8 mouse cellular contexts compared by ENCODE assay signal in genomic region chr11:57800266-57800951, GRCm38 (mm10). TPM values are rescaled to one million over a fixed set of nuclear protein-coding genes. Genes with fewer than 3 reads are reported as not detected.
A peak's percentile ranks its signal among the peaks of the same experiment; 100 is the strongest.
DNase-seq lines count a peak whose midpoint lies in the region; ATAC-seq and TF ChIP-seq lines count a peak whose summit lies in the region.

No protein-coding gene starts in this region.

- no peak for TF ChIP-seq CTCF in layer of hippocampus, adult 2 months (conservative IDR thresholded peaks at IDR 0.05)
- no peak for TF ChIP-seq CTCF in hindbrain, postnatal 0 days (IDR thresholded peaks at IDR 0.05; ENCODE audit: low read depth)

- H3K27ac ChIP-seq in layer of hippocampus, adult 2 months: peak overlapping the region; percentile 67; the same call in 1 of the 2 replicates
- 0 out of 2 replicates have a peak overlapping the region, but pooled peaks have one; percentile 82 for H3K27ac ChIP-seq in embryonic facial prominence, embryonic 12.5 days
- H3K27ac ChIP-seq in hindbrain, postnatal 0 days: peak overlapping the region; percentile 71; the same call in 1 of the 2 replicates
- H3K27ac ChIP-seq in liver, embryonic 16.5 days (ENCODE audit: low read length): no peak overlapping the region; the same call in 1 of the 2 replicates
- peak overlapping the region; percentile 44 for H3K27ac ChIP-seq in stomach, embryonic 14.5 days (ENCODE audit: low read length)

- H3K27me3 ChIP-seq in embryonic facial prominence, embryonic 12.5 days: no peaks in the 10 kb centered on the region
- no peaks in the 10 kb centered on the region for H3K27me3 ChIP-seq in hindbrain, postnatal 0 days (ENCODE audit: insufficient read depth, low read length)
- H3K27me3 ChIP-seq in liver, embryonic 16.5 days (ENCODE audit: control insufficient read depth, insufficient read depth, low read depth, low read length): peaks cover 15% of the 10 kb centered on the region
- H3K27me3 ChIP-seq in stomach, embryonic 14.5 days (ENCODE audit: control insufficient read depth, insufficient read depth, low read length): no peaks in the 10 kb centered on the region

- ATAC-seq in embryonic facial prominence, embryonic 12.5 days (ENCODE audit: insufficient number of reproducible peaks, insufficient read depth, low FRiP score, low TSS enrichment): no peak
- no peak for ATAC-seq in hindbrain, postnatal 0 days
- no peak for ATAC-seq in liver, embryonic 16.5 days (ENCODE audit: low read depth)
- ATAC-seq in stomach, embryonic 14.5 days (ENCODE audit: insufficient number of reproducible peaks, insufficient read depth, low FRiP score, low read depth): no peak

- H3K9me3 ChIP-seq in embryonic facial prominence, embryonic 12.5 days: no peaks in the 10 kb centered on the region
- no peaks in the 10 kb centered on the region for H3K9me3 ChIP-seq in hindbrain, postnatal 0 days (ENCODE audit: low read length)
- H3K9me3 ChIP-seq in liver, embryonic 16.5 days (replicated peaks; ENCODE audit: control insufficient read depth, low read length): no peaks in the 10 kb centered on the region
- no peaks in the 10 kb centered on the region for H3K9me3 ChIP-seq in stomach, embryonic 14.5 days (ENCODE audit: control insufficient read depth, low read depth, low read length)

- H3K36me3 ChIP-seq in embryonic facial prominence, embryonic 12.5 days: no peaks in the 10 kb centered on the region
- H3K36me3 ChIP-seq in hindbrain, postnatal 0 days (ENCODE audit: insufficient read depth, low read length): no peaks in the 10 kb centered on the region
- H3K36me3 ChIP-seq in liver, embryonic 16.5 days (ENCODE audit: control insufficient read depth, insufficient read depth): no peaks in the 10 kb centered on the region
- no peaks in the 10 kb centered on the region for H3K36me3 ChIP-seq in stomach, embryonic 14.5 days (ENCODE audit: control insufficient read depth, insufficient read depth, low read length)

- 14% methylated on average over 22 of the region's 22 CpGs for WGBS in embryonic facial prominence, embryonic 12.5 days
- 16% methylated on average over 22 of the region's 22 CpGs for WGBS in hindbrain, postnatal 0 days
- WGBS in liver, embryonic 16.5 days (ENCODE audit: insufficient replicate concordance): 15% methylated on average over 22 of the region's 22 CpGs
- 13% methylated on average over 22 of the region's 22 CpGs for WGBS in stomach, embryonic 14.5 days

- peak overlapping the region; percentile 69 for H3K9ac ChIP-seq in embryonic facial prominence, embryonic 12.5 days
- H3K9ac ChIP-seq in hindbrain, postnatal 0 days (replicated peaks; ENCODE audit: low read length): peak overlapping the region; percentile 73
- H3K9ac ChIP-seq in liver, embryonic 16.5 days (ENCODE audit: low read depth, low read length): peak overlapping the region; percentile 81
- peak overlapping the region; percentile 49 for H3K9ac ChIP-seq in stomach, embryonic 14.5 days (replicated peaks; ENCODE audit: low read depth, low read length)

- DNase-seq in layer of hippocampus, adult 2 months (ENCODE audit: low spot score in 2 of 2): no peak
- no peak for DNase-seq in layer of hippocampus, postnatal 14 days (ENCODE audit: low spot score in 2 of 2)
- DNase-seq in hindbrain, postnatal 0 days (ENCODE audit: low spot score): no peak
- no peak for DNase-seq in right cerebral cortex, adult 18-20 months
- no peak for DNase-seq in ovary, postnatal 10 days (ENCODE audit: low spot score)

- peak overlapping the region; percentile 90 for H3K4me2 ChIP-seq in embryonic facial prominence, embryonic 12.5 days (replicated peaks)
- H3K4me2 ChIP-seq in hindbrain, postnatal 0 days (ENCODE audit: low read depth, low read length): peak overlapping the region; percentile 99
- H3K4me2 ChIP-seq in liver, embryonic 16.5 days (ENCODE audit: low read depth, low read length): peak overlapping the region; percentile 85
- H3K4me2 ChIP-seq in stomach, embryonic 14.5 days (replicated peaks; ENCODE audit: low read depth, low read length): peak overlapping the region; percentile 98

- peak overlapping the region; percentile 83 for H3K4me3 ChIP-seq in layer of hippocampus, adult 2 months
- H3K4me3 ChIP-seq in embryonic facial prominence, embryonic 12.5 days: peak overlapping the region; percentile 85
- H3K4me3 ChIP-seq in hindbrain, postnatal 0 days (ENCODE audit: low read length): peak overlapping the region; percentile 91
- peak overlapping the region; percentile 79 for H3K4me3 ChIP-seq in liver, embryonic 16.5 days (ENCODE audit: low read depth, low read length)
- H3K4me3 ChIP-seq in stomach, embryonic 14.5 days (ENCODE audit: low read depth, low read length): peak overlapping the region; percentile 95

- H3K4me1 ChIP-seq in embryonic facial prominence, embryonic 12.5 days: peaks cover 27% of the 10 kb centered on the region
- peaks cover 10% of the 10 kb centered on the region for H3K4me1 ChIP-seq in hindbrain, postnatal 0 days (ENCODE audit: insufficient read depth, low read length)
- peaks cover 16% of the 10 kb centered on the region for H3K4me1 ChIP-seq in liver, embryonic 16.5 days (ENCODE audit: control insufficient read depth, low read depth, low read length)
- peaks cover 14% of the 10 kb centered on the region for H3K4me1 ChIP-seq in stomach, embryonic 14.5 days (ENCODE audit: control insufficient read depth, insufficient read depth, low read length)

RNA-seq across cellular contexts. Expression of gene Sap30l, which starts 1.0 kb away (rescaled TPM):
- 10 to 100 TPM; 50.6 to 54.6 TPM for total RNA-seq in layer of hippocampus, adult 2 months (2021)
- 10 to 100 TPM; 52.0 to 56.2 TPM for total RNA-seq in layer of hippocampus, postnatal 14 days (2021)
- 22.8 and 24.0 TPM in 2 replicates for polyA plus RNA-seq in embryonic facial prominence, embryonic 12.5 days (2016; fragmentation: Nextera tagmentation; extraction: Ambion mirVana)
- 25.3 and 31.0 TPM in 2 replicates for total RNA-seq in hindbrain, postnatal 0 days (2014; rRNA removed)
- 10.7 and 12.4 TPM in 2 replicates for polyA plus RNA-seq in hindbrain, postnatal 0 days (2015; fragmentation: Nextera tagmentation; extraction: Ambion mirVana)
- 1.7 and 1.9 TPM in 2 replicates for polyA plus RNA-seq in liver, embryonic 16.5 days (2015; fragmentation: Nextera tagmentation; extraction: Ambion mirVana)
- polyA plus RNA-seq in stomach, embryonic 14.5 days (2014; fragmentation: Nextera tagmentation; extraction: Ambion mirVana): 8.4 and 10.3 TPM in 2 replicates

RNA-seq across cellular contexts. Expression of gene Hand1, which starts 32.2 kb away (rescaled TPM):
- not detected for total RNA-seq in layer of hippocampus, adult 2 months (2021)
- not detected for total RNA-seq in layer of hippocampus, postnatal 14 days (2021)
- polyA plus RNA-seq in embryonic facial prominence, embryonic 12.5 days (2016; fragmentation: Nextera tagmentation; extraction: Ambion mirVana): 1.9 and 5.4 TPM in 2 replicates
- total RNA-seq in hindbrain, postnatal 0 days (2014; rRNA removed): not detected in 2 replicates
- polyA plus RNA-seq in hindbrain, postnatal 0 days (2015; fragmentation: Nextera tagmentation; extraction: Ambion mirVana): not detected in 2 replicates
- polyA plus RNA-seq in liver, embryonic 16.5 days (2015; fragmentation: Nextera tagmentation; extraction: Ambion mirVana): 0.11 and 0.18 TPM in 2 replicates
- 0.67 and 1.3 TPM in 2 replicates for polyA plus RNA-seq in stomach, embryonic 14.5 days (2014; fragmentation: Nextera tagmentation; extraction: Ambion mirVana)
